Mouse (Mus musculus) limb, embryonic 14.5 days (tissue): ENCODE data around the gene Dctn2. TPM values are rescaled to one million over a fixed set of nuclear protein-coding genes. Genes with fewer than 3 reads are reported as not detected.

Experiments
- ATAC-seq: fragments of 200-750 bp; cut with Nextera tagmentation; 2 replicates; pipeline ENCODE4 v1.8.0; 2017; ENCODE audit warnings: low read depth, moderate number of reproducible peaks, moderate TSS enrichment; ENCODE audit not compliant: low FRiP score
- DNase-seq: peaks from one replicate; pipeline ENCODE4 v3.0.0-alpha.2; 2015; ENCODE audit warnings: low spot score
- H3K27ac ChIP-seq: fragments of 300-500 bp; sonication (generic); replicated peaks from 2 replicates; pipeline ENCODE4 v1.5.1; 2014; ENCODE audit warnings: low read depth, mild to moderate bottlenecking, low read length, moderate library complexity, mixed read lengths
- H3K27me3 ChIP-seq: fragments of 300-500 bp; sonication (generic); 2 replicates; pipeline ENCODE4 v1.6.1; 2014; ENCODE audit warnings: low read length, mixed read lengths; ENCODE audit not compliant: control insufficient read depth, insufficient read depth
- H3K36me3 ChIP-seq: fragments of 300-500 bp; sonication (generic); 2 replicates; pipeline ENCODE4 v1.6.1; 2014; ENCODE audit warnings: mild to moderate bottlenecking, low read length, moderate library complexity, mixed read lengths; ENCODE audit not compliant: control insufficient read depth, insufficient read depth
- H3K4me1 ChIP-seq: fragments of 300-500 bp; sonication (generic); 2 replicates; pipeline ENCODE4 v1.6.1; 2014; ENCODE audit warnings: antibody characterized with exemption, low read length, mixed read lengths; ENCODE audit not compliant: control insufficient read depth, insufficient read depth
- H3K4me2 ChIP-seq: fragments of 300-500 bp; sonication (generic); replicated peaks from 2 replicates; pipeline ENCODE4 v1.6.1; 2014; ENCODE audit warnings: low read depth, mild to moderate bottlenecking, low read length, moderate library complexity; ENCODE audit not compliant: severe bottlenecking
- H3K4me3 ChIP-seq: fragments of 300-500 bp; sonication (generic); replicated peaks from 2 replicates; pipeline ENCODE4 v1.5.1; 2014; ENCODE audit warnings: low read length
- H3K9ac ChIP-seq: fragments of 300-500 bp; sonication (generic); 2 replicates; pipeline ENCODE4 v1.6.1; 2014; ENCODE audit warnings: mild to moderate bottlenecking, low read depth, low read length, moderate library complexity; ENCODE audit not compliant: severe bottlenecking
- H3K9me3 ChIP-seq: fragments of 300-500 bp; sonication (generic); 2 replicates; pipeline ENCODE4 v1.6.1; 2016; ENCODE audit warnings: low read length; ENCODE audit not compliant: control insufficient read depth
- POLR2A ChIP-seq: fragments of 200-500 bp; IDR thresholded peaks from 2 replicates; pipeline ENCODE4 v1.8.0; 2012; ENCODE audit warnings: inconsistent platforms, mild to moderate bottlenecking, moderate library complexity, borderline replicate concordance; ENCODE audit not compliant: insufficient read depth, insufficient read length; ENCODE audit errors: extremely low read depth
- WGBS: fragments of 180-500 bp; shearing (Covaris S2); extraction: QIAGEN DNeasy Blood & Tissue Kit; methylation state at CpG from one replicate; pipeline ENCODE4 v1.1.7; 2014; 5-methylcytosine and 5-hydroxymethylcytosine counted together
- polyA plus RNA-seq, 2 experiments: library from polyadenylated mRNA; depleted of rRNA in 1 of 2; stranded (reverse) in 1 of 2; unstranded in 1 of 2; fragments of >200 nt; fragmentation: Nextera tagmentation in 1 of 2; extraction: Ambion mirVana in 1 of 2; gene quantifications; 2 replicates each; pipeline versions ENCODE4 v1.2.1 to v1.2.3; 2012 to 2014

The Dctn2 gene
- polyA plus RNA-seq, 2 experiments, result 168 to 221 TPM

DNA sequence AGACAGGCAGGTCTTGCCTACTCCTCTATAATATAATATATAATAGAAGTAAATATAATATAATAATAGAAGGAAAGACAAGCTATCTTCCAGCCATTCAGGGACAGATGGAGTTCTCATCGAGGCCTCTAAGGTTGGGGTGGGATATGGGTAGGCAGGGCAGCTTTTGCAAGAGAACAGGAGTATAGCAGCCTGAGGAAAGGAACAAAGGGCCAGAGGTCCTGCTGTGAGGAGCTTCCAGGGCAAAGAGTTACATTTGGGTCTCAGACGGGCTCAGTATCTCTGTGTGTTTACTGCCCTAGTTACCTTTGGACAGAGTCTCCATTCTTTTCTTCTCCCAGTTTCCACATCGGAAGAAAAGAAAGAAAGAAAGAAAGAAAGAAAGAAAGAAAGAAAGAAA, 2.5 kb upstream of the Dctn2 start:
- ATAC-seq (no peak), DNase-seq (no peak)
- H3K27ac ChIP-seq, result no peak overlapping the region
- peak overlapping the region; percentile 79; the same call in 1 of the 2 replicates for H3K4me2 ChIP-seq
- 66% methylated on average over 3 of the region's 3 CpGs for WGBS
- no peak for TF ChIP-seq POLR2A
- peaks cover 6% of the 10 kb centered on the region for H3K36me3 ChIP-seq
- peaks cover 14% of the 10 kb centered on the region for H3K4me1 ChIP-seq
- H3K4me3 ChIP-seq, result no peak overlapping the region
- no peaks in the 10 kb centered on the region; the same call in 1 of the 2 replicates for H3K27me3 ChIP-seq
- no peak overlapping the region for H3K9ac ChIP-seq
- H3K9me3 ChIP-seq, result no peaks in the 10 kb centered on the region

DNA sequence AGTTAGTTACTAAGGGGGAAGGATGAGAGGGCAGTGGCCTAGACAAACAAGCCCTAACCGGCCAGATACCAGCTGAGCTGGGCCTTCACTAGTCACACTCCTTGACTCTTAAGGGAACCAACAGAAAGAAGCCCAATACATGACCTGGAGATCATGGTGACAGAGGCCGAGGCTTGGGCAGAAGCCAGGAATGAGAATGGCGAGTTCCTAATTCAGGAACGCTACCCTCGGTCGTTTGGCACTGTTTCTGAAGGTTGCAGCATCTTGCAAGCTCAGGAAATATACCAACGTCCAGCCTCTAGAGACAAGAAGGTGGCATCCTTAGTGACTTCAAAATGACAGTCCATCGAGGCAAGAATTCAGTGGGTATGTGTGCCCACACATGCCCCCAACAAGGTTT, 1.8 kb upstream of the Dctn2 start:
- Histone ChIP-seq H3K36me3 (peaks cover 11% of the 10 kb centered on the region), H3K9ac (no peak overlapping the region), H3K9me3 (no peaks in the 10 kb centered on the region), H3K4me3 (no peak overlapping the region), H3K27ac (no peak overlapping the region), H3K4me1 (peaks cover 14% of the 10 kb centered on the region), H3K27me3 (no peaks in the 10 kb centered on the region; the same call in 1 of the 2 replicates), H3K4me2 (no peak overlapping the region)
- DNase-seq (no peak), ATAC-seq (no peak)
- TF ChIP-seq POLR2A, result no peak
- WGBS, result 75% methylated on average over 8 of the region's 8 CpGs

DNA sequence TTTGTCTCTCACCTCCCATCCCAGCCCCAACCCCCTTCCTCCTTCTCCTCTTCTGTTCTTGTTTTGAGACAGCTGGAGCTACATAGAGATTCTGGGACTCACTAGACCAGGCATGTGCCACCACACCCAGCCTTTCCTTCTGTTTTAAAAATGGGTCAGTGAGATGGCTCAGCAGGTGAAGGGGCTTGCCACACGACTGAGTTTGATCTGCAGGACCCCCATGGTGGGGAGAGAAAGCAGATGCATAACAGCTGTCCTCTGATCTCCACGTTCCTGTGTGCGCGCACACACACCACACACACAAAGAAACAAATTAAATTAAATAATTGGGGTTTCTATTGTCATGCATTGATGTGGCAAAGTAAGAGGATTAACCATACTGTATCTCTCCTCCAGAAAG, 1.2 kb upstream of the Dctn2 start:
- no peaks in the 10 kb centered on the region for H3K9me3 ChIP-seq
- H3K4me2 ChIP-seq, result no peak overlapping the region
- H3K27me3 ChIP-seq, result no peaks in the 10 kb centered on the region; the same call in 1 of the 2 replicates
- no peak overlapping the region for H3K9ac ChIP-seq
- no peak for TF ChIP-seq POLR2A
- DNase-seq (no peak), ATAC-seq (no peak)
- H3K36me3 ChIP-seq, result peaks cover 16% of the 10 kb centered on the region
- no peak overlapping the region for H3K27ac ChIP-seq
- 72% methylated on average over 4 of the region's 4 CpGs for WGBS
- peaks cover 14% of the 10 kb centered on the region for H3K4me1 ChIP-seq
- H3K4me3 ChIP-seq, result no peak overlapping the region

DNA sequence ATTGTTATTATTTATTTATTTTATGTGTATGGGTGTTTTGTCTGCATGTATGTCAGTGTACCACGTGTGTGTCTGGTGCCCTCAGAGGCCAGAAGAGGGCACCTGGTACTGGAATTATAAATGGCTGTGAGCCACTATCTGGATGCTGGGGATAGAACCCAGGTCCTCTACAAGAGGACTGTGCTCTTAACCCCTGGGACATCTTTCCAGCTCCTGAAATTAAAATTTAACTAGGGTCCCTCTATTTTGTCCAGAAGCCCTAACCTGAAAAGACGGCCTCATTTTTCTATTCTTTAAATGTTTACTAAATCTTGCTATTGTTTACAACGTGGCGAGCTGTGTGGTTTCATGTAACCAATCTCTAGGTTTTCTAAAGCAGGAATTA, 449 bp upstream of the Dctn2 start:
- peak overlapping the region; percentile 98 for H3K4me3 ChIP-seq
- H3K27ac ChIP-seq, result no peak overlapping the region
- no peak for TF ChIP-seq POLR2A
- H3K27me3 ChIP-seq, result no peaks in the 10 kb centered on the region; the same call in 1 of the 2 replicates
- peaks cover 24% of the 10 kb centered on the region for H3K36me3 ChIP-seq
- H3K9me3 ChIP-seq, result no peaks in the 10 kb centered on the region
- H3K9ac ChIP-seq, result no peak overlapping the region
- peaks cover 14% of the 10 kb centered on the region for H3K4me1 ChIP-seq
- peak overlapping the region; percentile 92 for H3K4me2 ChIP-seq
- no peak for DNase-seq
- ATAC-seq, result no peak
- 37% methylated on average over 4 of the region's 4 CpGs for WGBS

DNA sequence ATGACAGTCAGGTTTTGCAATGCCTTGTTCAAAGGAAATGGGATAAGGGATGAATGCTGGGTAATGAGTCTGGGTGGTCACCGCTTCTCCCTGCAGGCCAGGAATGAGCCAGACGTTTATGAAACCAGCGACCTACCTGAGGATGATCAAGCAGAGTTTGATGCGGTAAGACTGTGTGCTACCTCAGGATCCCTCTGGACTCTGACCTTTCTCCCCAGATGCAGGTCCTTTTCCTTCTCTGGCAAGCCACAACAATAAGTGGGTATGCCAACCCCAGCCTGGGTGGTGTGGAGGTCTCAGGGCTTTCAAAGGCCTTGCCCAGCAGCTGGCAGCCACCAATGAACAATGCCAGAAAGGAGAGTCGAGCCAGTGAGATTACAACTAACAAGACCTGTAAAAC, 1.1 kb downstream of the Dctn2 start:
- TF ChIP-seq POLR2A, result no peak
- Histone ChIP-seq H3K27me3 (no peaks in the 10 kb centered on the region; the same call in 1 of the 2 replicates), H3K4me2 (peak overlapping the region; percentile 92), H3K9me3 (no peaks in the 10 kb centered on the region), H3K27ac (no peak overlapping the region), H3K36me3 (peaks cover 39% of the 10 kb centered on the region), H3K9ac (peak overlapping the region; percentile 97; the same call in 1 of the 2 replicates), H3K4me3 (peak overlapping the region; percentile 98), H3K4me1 (peaks cover 10% of the 10 kb centered on the region)
- no peak for DNase-seq
- no peak for ATAC-seq
- 68% methylated on average over 5 of the region's 5 CpGs for WGBS

DNA sequence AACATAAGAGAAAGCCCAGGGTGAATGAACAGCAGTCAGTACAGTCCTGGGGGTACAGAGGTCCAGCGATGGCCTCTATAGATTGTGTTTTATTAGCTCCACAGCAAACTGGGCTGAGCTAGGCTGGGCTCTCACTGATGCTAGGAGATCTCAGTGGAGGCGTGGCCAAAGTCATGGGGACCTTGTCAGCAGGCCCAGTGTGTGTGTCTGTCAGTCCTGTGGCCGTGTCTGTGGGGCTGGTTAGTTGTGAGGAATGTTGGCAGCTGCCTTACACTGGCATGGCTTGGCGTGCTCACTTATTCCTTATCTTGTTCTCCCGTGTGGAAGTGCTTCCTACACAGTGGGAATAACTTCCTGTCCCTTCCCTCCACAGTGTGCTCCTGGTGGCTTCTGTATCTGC, 2.2 kb downstream of the Dctn2 start:
- no peak for ATAC-seq

More for the DNA sequence above, 2.2 kb downstream of the Dctn2 start:
- no peaks in the 10 kb centered on the region; the same call in 1 of the 2 replicates for H3K27me3 ChIP-seq
- H3K4me2 ChIP-seq, result no peak overlapping the region
- no peak overlapping the region for H3K4me3 ChIP-seq
- H3K4me1 ChIP-seq, result peaks cover 8% of the 10 kb centered on the region
- WGBS, result 79% methylated on average over 5 of the region's 5 CpGs
- TF ChIP-seq POLR2A, result no peak
- no peaks in the 10 kb centered on the region for H3K9me3 ChIP-seq
- no peak for DNase-seq
- H3K27ac ChIP-seq, result no peak overlapping the region
- peaks cover 49% of the 10 kb centered on the region for H3K36me3 ChIP-seq
- no peak overlapping the region for H3K9ac ChIP-seq
